Mouse (Mus musculus): ENCODE results near the gene Tnnc1.

Tnnc1 gene

GRCm38 (mm10) chr14:31213868-31214267, 5.8 kb downstream of the Tnnc1 start:
- DNase-seq (ENCODE audit: low spot score in 2 of 2): no peak

- no peak for DNase-seq (ENCODE audit: low spot score in 2 of 2)
These were observed 6.6 kb downstream of the Tnnc1 start for GRCm38 (mm10) chr14:31214684-31215083.

- peak in 1 of 2 experiments; percentile 53 for DNase-seq (ENCODE audit: low spot score in 2 of 2)
These were observed 7.3 kb downstream of the Tnnc1 start for GRCm38 (mm10) chr14:31215157-31216002.

- no peak for DNase-seq (ENCODE audit: low spot score in 2 of 2)
These were observed 8.7 kb downstream of the Tnnc1 start, which contains the start of gene Nisch for GRCm38 (mm10) chr14:31216846-31217245. Nisch (minus strand) TSS chr14:31216946.

- no peak for DNase-seq (ENCODE audit: low spot score in 2 of 2)
These were observed 9.6 kb downstream of the Tnnc1 start, which contains the start of gene Sema3g for GRCm38 (mm10) chr14:31217666-31218065. Sema3g (plus strand) TSS chr14:31217860.

- peak in 1 of 2 experiments; percentile 49 for DNase-seq (ENCODE audit: low spot score in 2 of 2)
These were observed 18.9 kb downstream of the Tnnc1 start for GRCm38 (mm10) chr14:31226978-31227377.

- no peak for DNase-seq (ENCODE audit: low spot score in 2 of 2)
These were observed 20.1 kb downstream of the Tnnc1 start for GRCm38 (mm10) chr14:31228234-31228633.

- DNase-seq (ENCODE audit: low spot score in 2 of 2): no peak
These were observed 22.3 kb downstream of the Tnnc1 start for GRCm38 (mm10) chr14:31230442-31230841.

- DNase-seq (ENCODE audit: low spot score in 2 of 2): no peak
These were observed 24.4 kb downstream of the Tnnc1 start for GRCm38 (mm10) chr14:31232404-31233069.

GRCm38 (mm10) chr14:31233070-31233995, 25.2 kb downstream of the Tnnc1 start:
- no peak for DNase-seq (ENCODE audit: low spot score in 2 of 2)

GRCm38 (mm10) chr14:31233996-31234591, 26.0 kb downstream of the Tnnc1 start:
- DNase-seq (ENCODE audit: low spot score in 2 of 2): peak in 1 of 2 experiments; percentile 78

GRCm38 (mm10) chr14:31237101-31237882, 29.2 kb downstream of the Tnnc1 start:
- no peak for DNase-seq (ENCODE audit: low spot score in 2 of 2)

- DNase-seq (ENCODE audit: low spot score in 2 of 2): no peak
These were observed 32.4 kb downstream of the Tnnc1 start for GRCm38 (mm10) chr14:31240528-31240927.

GRCm38 (mm10) chr14:31244777-31245176, 36.7 kb downstream of the Tnnc1 start:
- no peak for DNase-seq (ENCODE audit: low spot score in 2 of 2)

GRCm38 (mm10) chr14:31245946-31246345, 37.8 kb downstream of the Tnnc1 start:
- DNase-seq (ENCODE audit: low spot score in 2 of 2): no peak

- no peak for DNase-seq (ENCODE audit: low spot score in 2 of 2)
These were observed 40.3 kb downstream of the Tnnc1 start for GRCm38 (mm10) chr14:31248396-31248795.

- no peak for DNase-seq (ENCODE audit: low spot score in 2 of 2)
These were observed 42.3 kb downstream of the Tnnc1 start for GRCm38 (mm10) chr14:31250222-31251083.

- peak; percentile 91 to 97 for DNase-seq (ENCODE audit: low spot score in 2 of 2)
These were observed 43.0 kb downstream of the Tnnc1 start, which contains the start of the genes Phf7 and Bap1 for GRCm38 (mm10) chr14:31251084-31251604. Phf7 (minus strand) TSS chr14:31251317. Bap1 (plus strand) TSS chr14:31251450.

GRCm38 (mm10) chr14:31251626-31252025, 43.5 kb downstream of the Tnnc1 start:
- no peak for DNase-seq (ENCODE audit: low spot score in 2 of 2)

All from frontal cortex, postnatal 10 days (tissue).